Mouse (Mus musculus) liver, embryonic 14.5 days (tissue): ENCODE measurements around the gene Nenf.

ENCODE experiments used
- CTCF ChIP-seq: IDR thresholded peaks from 2 replicates; pipeline ENCODE4 v1.5.1; 2016; ENCODE audit warnings: antibody characterized with exemption, low read depth, control low read depth
- EP300 ChIP-seq: IDR thresholded peaks from 2 replicates; pipeline ENCODE4 v1.6.1; 2016; ENCODE audit warnings: antibody characterized with exemption, low read depth

DNA sequence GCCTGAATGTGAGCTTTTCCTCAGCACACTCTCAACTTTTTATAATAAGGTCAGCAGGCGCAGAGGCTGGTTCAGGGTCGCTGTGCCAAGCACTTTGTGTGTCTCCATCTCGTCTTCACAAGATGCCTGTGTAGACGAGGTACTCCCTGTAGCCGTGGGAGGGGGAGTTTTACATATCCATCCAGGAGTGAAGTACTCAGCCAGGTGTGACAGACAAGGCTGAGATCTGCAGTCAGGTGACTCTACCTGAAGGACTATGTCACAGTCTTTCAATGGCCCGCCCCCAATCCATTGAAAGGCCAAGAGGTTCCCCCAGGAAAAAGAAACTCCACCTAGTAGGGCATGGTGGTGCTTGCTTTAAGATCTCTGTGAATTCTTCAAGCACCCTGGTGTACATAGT, 4.8 kb downstream of the Nenf start:
- no peak for TF ChIP-seq EP300
- TF ChIP-seq CTCF = no peak
